Mouse (Mus musculus): Measurements from ENCODE around the gene Mmp10. TPM values are rescaled to one million over a fixed set of nuclear protein-coding genes. Genes with fewer than 3 reads are reported as not detected.

Mmp10 gene
- 3.2 TPM for polyA plus RNA-seq (2014; fragmentation: Illumina TruSeq; extraction: RNeasy Lipid Tissue Mini Kit (QIAGEN cat#74804); ENCODE audit: low read depth, low replicate concordance)

DNA sequence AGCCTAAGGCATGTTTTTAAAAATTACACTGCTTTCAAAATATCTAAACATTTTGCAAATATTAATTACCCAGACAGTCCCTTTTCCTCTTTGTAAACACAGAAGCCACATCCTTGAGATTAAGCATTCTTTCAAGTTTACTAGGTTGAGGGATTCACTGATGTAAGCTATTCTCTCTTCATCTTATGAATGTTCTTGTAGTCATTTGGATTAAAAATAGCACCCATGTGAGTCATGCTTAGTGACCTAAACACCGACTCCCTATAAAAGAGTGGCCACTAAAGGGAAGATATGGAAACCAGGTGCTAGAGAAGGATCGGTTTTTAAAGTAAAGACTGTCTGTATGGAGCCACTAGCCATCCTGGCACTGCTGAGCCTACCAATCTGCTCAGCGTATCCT, at the start of gene Mmp10:
TSS of gene Mmp10 (plus strand) at position 302 of the 400 bp plus-strand sequence.

DNA sequence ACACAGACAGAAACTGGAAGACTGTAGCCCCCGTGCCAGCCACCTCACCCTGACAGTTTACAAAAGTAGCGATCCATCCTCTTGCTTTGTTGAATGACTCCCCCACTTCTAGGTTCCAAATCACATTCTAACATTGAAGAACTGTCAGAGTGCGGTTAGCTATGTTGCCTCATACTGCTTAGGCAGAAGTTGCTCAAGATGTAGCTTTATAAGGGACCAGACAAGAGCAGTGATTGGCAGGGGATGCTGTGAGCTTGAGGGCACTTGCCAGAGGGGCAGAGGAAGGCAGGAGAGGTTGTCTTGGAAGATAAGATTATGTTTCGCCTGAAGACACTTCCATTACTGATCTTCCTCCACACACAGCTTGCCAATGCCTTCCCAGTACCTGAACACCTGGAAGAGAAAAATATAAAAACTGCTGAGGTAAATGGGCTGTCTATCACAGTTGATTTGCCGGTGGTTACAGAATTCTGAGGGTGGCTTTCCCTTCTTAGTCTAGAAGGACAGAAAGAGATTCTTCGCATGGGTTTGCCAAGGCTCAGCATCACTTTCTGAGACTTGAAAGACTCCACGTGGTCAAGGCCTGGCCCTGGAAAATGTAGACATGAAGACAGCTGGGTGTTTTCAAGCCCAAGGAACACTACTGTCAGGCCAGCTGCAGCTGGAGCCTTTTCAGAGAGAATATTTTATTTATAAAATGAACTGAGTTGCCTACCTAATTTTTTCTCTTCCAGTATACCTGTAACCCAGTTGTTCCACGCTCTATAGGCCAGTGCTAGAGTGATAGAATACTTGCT, 56.3 kb downstream of the Mmp10 start, which contains the start of gene Mmp8:
TSS of gene Mmp8 (plus strand) at position 236 of the 797 bp plus-strand sequence.

Other genes with a start within 250 kb of the Mmp10 start
- 11.5 TPM for gene Mmp13, start 229.8 kb upstream of the Mmp10 start, polyA plus RNA-seq (2014; fragmentation: Illumina TruSeq; extraction: RNeasy Lipid Tissue Mini Kit (QIAGEN cat#74804); ENCODE audit: low read depth, low replicate concordance)
- 3.8 TPM for gene Mmp12, start 158.0 kb upstream of the Mmp10 start, polyA plus RNA-seq (2014; fragmentation: Illumina TruSeq; extraction: RNeasy Lipid Tissue Mini Kit (QIAGEN cat#74804); ENCODE audit: low read depth, low replicate concordance)
- gene Mmp1b, start 114.3 kb upstream of the Mmp10 start, polyA plus RNA-seq (2014; fragmentation: Illumina TruSeq; extraction: RNeasy Lipid Tissue Mini Kit (QIAGEN cat#74804); ENCODE audit: low read depth, low replicate concordance) = not detected
- gene Mmp3, start 56.5 kb upstream of the Mmp10 start, polyA plus RNA-seq (2014; fragmentation: Illumina TruSeq; extraction: RNeasy Lipid Tissue Mini Kit (QIAGEN cat#74804); ENCODE audit: low read depth, low replicate concordance) = 3.3 TPM
- 0.16 TPM for gene Mmp8, start 56.1 kb downstream of the Mmp10 start, polyA plus RNA-seq (2014; fragmentation: Illumina TruSeq; extraction: RNeasy Lipid Tissue Mini Kit (QIAGEN cat#74804); ENCODE audit: low read depth, low replicate concordance)
- 0.22 TPM for gene Mmp27, start 69.0 kb downstream of the Mmp10 start, polyA plus RNA-seq (2014; fragmentation: Illumina TruSeq; extraction: RNeasy Lipid Tissue Mini Kit (QIAGEN cat#74804); ENCODE audit: low read depth, low replicate concordance)
- not detected for gene Mmp20, start 125.9 kb downstream of the Mmp10 start, polyA plus RNA-seq (2014; fragmentation: Illumina TruSeq; extraction: RNeasy Lipid Tissue Mini Kit (QIAGEN cat#74804); ENCODE audit: low read depth, low replicate concordance)
- gene Mmp7, start 189.7 kb downstream of the Mmp10 start, polyA plus RNA-seq (2014; fragmentation: Illumina TruSeq; extraction: RNeasy Lipid Tissue Mini Kit (QIAGEN cat#74804); ENCODE audit: low read depth, low replicate concordance) = 0.57 TPM

Data from sigmoid colon, adult 10 weeks (tissue).